Mouse (Mus musculus) limb, embryonic 13.5 days (tissue): ENCODE measurements around the gene Bpifc. TPM values are rescaled to one million over a fixed set of nuclear protein-coding genes. Genes with fewer than 3 reads are reported as not detected.

Experiments
- ATAC-seq: fragments of 200-750 bp; cut with Nextera tagmentation; 2 replicates; pipeline ENCODE4 v1.8.0; 2017; ENCODE audit warnings: low read depth, moderate number of reproducible peaks, moderate TSS enrichment; ENCODE audit not compliant: low FRiP score
- H3K27ac ChIP-seq: fragments of 300-500 bp; sonication (generic); 2 replicates; pipeline ENCODE4 v1.5.1; 2015; ENCODE audit warnings: inconsistent platforms, mild to moderate bottlenecking, moderate library complexity
- H3K27me3 ChIP-seq: fragments of 300-500 bp; sonication (generic); 2 replicates; pipeline ENCODE4 v1.6.1; 2015; ENCODE audit warnings: mild to moderate bottlenecking, inconsistent platforms
- H3K36me3 ChIP-seq: fragments of 300-500 bp; sonication (generic); 2 replicates; pipeline ENCODE4 v1.6.1; 2015; ENCODE audit warnings: inconsistent platforms, mild to moderate bottlenecking, moderate library complexity
- H3K4me1 ChIP-seq: fragments of 300-500 bp; sonication (generic); 2 replicates; pipeline ENCODE4 v1.6.1; 2015; ENCODE audit warnings: inconsistent platforms
- H3K4me2 ChIP-seq: fragments of 300-500 bp; sonication (generic); replicated peaks from 2 replicates; pipeline ENCODE4 v1.6.1; 2015; ENCODE audit warnings: inconsistent platforms, mild to moderate bottlenecking, moderate library complexity
- H3K4me3 ChIP-seq: fragments of 300-500 bp; sonication (generic); 2 replicates; pipeline ENCODE4 v1.5.1; 2015; ENCODE audit warnings: moderate library complexity, mild to moderate bottlenecking, inconsistent platforms
- H3K9ac ChIP-seq: fragments of 300-500 bp; sonication (generic); 2 replicates; pipeline ENCODE4 v1.6.1; 2015; ENCODE audit warnings: mild to moderate bottlenecking, inconsistent platforms
- H3K9me3 ChIP-seq: fragments of 300-500 bp; sonication (generic); 2 replicates; pipeline ENCODE4 v1.6.1; 2016; ENCODE audit warnings: inconsistent platforms
- WGBS: fragments of 180-500 bp; shearing (Covaris S2); methylation state at CpG from one replicate; pipeline ENCODE4 v1.1.7; 2015; 5-methylcytosine and 5-hydroxymethylcytosine counted together
- polyA plus RNA-seq: library from polyadenylated mRNA; unstranded; fragments of >200 nt; fragmentation: Nextera tagmentation; extraction: Ambion mirVana; gene quantifications from 2 replicates; pipeline ENCODE4 v1.2.1, GENCODE M21; 2015

Bpifc gene
- polyA plus RNA-seq, result 0.42 and 0.47 TPM in 2 replicates

GRCm38 (mm10) chr10:86011781-86012180 lies at the start of gene Bpifc:
Gene Bpifc (minus strand): TSS chr10:86011895.
- no peak within 1 kb of the TSS for H3K27ac ChIP-seq

DNA sequence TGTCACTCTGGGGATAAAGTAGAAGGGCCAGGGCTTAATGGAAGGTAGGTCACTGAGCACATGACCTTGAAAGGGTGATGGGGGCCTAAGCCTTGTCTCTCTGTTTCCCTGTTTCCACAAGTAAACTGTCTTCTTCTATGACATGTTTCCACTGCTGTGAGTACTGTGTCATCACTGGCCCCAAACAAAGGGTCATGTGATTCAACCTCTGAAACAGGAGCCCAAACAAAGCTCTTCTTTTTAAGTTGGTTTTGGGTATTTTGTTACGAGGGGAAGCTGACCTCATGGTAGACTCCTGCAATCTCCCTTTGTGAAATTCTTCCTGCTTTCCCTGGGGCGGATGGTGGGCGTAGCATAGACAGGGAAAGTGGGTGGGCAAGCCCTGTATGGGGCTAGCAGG lies 48.6 kb upstream of the Bpifc start:
- WGBS, result 72% methylated on average over 3 of the region's 3 CpGs
- peaks cover 17% of the 10 kb centered on the region; the same call in 1 of the 2 replicates for H3K9me3 ChIP-seq
- peaks cover 6% of the 10 kb centered on the region for H3K36me3 ChIP-seq
- no peak for ATAC-seq
- no peaks in the 10 kb centered on the region for H3K27me3 ChIP-seq
- H3K9ac ChIP-seq, result no peak overlapping the region
- H3K27ac ChIP-seq, result no peak overlapping the region
- H3K4me2 ChIP-seq, result no peak overlapping the region
- peaks cover 7% of the 10 kb centered on the region; the same call in 1 of the 2 replicates for H3K4me1 ChIP-seq
- no peak overlapping the region for H3K4me3 ChIP-seq

More at GRCm38 (mm10) chr10:86011781-86012180, at the start of gene Bpifc:
- H3K36me3 ChIP-seq, result no peaks in the 10 kb centered on the region
- no peaks in the 10 kb centered on the region; the same call in 1 of the 2 replicates for H3K27me3 ChIP-seq
- H3K4me1 ChIP-seq, result no peaks in the 10 kb centered on the region
- H3K9ac ChIP-seq, result no peak within 1 kb of the TSS
- no peak for ATAC-seq
- no peak within 1 kb of the TSS for H3K4me2 ChIP-seq
- 87% methylated on average over 2 of the region's 2 CpGs for WGBS
- no peak within 1 kb of the TSS for H3K4me3 ChIP-seq
- no peaks in the 10 kb centered on the region for H3K9me3 ChIP-seq

DNA sequence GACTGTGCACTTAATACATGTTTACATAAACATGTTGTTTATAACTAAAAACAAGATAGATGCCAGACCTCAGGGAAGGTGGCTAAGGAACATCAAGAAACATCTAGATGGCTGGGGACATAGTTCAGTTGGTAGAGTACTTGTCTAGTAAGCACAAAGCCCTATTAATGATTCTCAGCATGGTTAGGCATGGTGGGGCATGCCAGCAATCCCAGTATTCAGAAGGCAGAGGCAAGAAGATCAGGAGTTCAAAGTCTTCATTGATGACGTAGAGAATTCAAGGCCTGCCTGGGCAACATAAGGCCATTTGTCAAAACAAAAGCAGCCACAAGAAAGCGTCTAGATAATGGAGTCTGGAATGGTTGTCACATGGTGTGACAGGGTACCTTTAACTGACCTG lies 46.0 kb upstream of the Bpifc start:
- WGBS, result 64% methylated on average over 2 of the region's 2 CpGs
- no peak overlapping the region for H3K4me2 ChIP-seq
- H3K4me3 ChIP-seq, result no peak overlapping the region
- peaks cover 12% of the 10 kb centered on the region for H3K36me3 ChIP-seq
- H3K9me3 ChIP-seq, result peaks cover 17% of the 10 kb centered on the region; the same call in 1 of the 2 replicates
- peaks cover 4% of the 10 kb centered on the region; the same call in 1 of the 2 replicates for H3K4me1 ChIP-seq
- H3K27ac ChIP-seq, result no peak overlapping the region
- H3K9ac ChIP-seq, result no peak overlapping the region
- ATAC-seq, result no peak
- no peaks in the 10 kb centered on the region for H3K27me3 ChIP-seq

DNA sequence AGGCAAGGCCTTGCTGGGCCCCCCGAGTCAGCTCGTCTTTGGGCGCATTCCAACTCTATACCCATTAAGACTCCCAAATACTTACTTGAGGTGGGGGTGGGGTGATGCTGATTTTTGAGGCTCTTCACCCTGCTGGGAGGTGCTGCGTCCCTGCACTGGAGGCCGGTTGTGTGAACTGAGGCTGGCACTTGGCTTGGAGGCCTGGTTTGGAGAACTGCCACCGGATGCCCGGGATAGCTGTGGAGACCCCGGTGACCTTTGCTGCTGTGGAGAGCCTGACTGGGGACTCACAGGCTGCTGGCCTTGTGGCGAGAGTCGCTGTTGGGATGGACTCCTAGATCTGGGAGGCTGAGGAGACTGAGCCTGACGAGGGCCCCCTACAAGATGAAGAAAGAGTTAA lies 45.6 kb upstream of the Bpifc start:
- H3K9ac ChIP-seq, result no peak overlapping the region
- no peak for ATAC-seq
- 86% methylated on average over 11 of the region's 11 CpGs for WGBS
- no peaks in the 10 kb centered on the region for H3K27me3 ChIP-seq
- H3K4me2 ChIP-seq, result no peak overlapping the region
- H3K4me1 ChIP-seq, result peaks cover 4% of the 10 kb centered on the region; the same call in 1 of the 2 replicates
- H3K36me3 ChIP-seq, result peaks cover 12% of the 10 kb centered on the region
- no peak overlapping the region for H3K27ac ChIP-seq
- H3K9me3 ChIP-seq, result peaks cover 16% of the 10 kb centered on the region; the same call in 1 of the 2 replicates
- H3K4me3 ChIP-seq, result no peak overlapping the region

DNA sequence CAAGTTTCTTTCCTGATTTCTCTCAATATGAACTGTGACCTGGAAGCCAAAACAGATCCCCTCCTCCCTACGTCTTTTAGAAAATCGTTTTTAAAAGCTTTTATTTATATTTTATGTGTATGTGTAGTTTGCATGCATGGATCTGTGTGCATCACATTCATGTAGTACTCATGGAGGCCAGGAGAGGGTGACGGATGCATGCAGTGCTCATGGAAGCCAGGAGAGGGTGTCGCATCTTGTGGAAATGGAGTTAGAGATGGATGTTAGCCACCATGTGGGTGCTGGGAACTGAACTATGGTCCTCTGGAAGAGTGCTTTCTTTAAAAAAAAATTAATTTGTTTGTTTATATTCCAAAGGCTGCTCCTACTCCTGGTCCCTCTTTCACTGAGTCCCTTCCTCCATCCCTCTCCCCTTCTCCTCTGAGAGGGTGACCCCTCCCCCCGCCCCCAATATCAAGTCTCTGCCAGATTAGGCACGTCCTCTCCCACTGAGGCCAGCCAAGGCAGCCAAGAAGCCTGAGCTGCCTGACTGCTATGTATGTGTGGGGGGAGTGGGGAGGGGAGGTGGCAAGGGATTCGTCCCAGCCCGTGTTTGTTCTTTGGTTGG lies 44.7 kb upstream of the Bpifc start:
- WGBS, result 81% methylated on average over 8 of the region's 8 CpGs
- no peak overlapping the region for H3K4me3 ChIP-seq
- H3K9ac ChIP-seq, result no peak overlapping the region
- no peak overlapping the region for H3K4me2 ChIP-seq
- peaks cover 8% of the 10 kb centered on the region; the same call in 1 of the 2 replicates for H3K9me3 ChIP-seq
- no peaks in the 10 kb centered on the region for H3K27me3 ChIP-seq
- no peak for ATAC-seq
- H3K27ac ChIP-seq, result no peak overlapping the region
- peaks cover 4% of the 10 kb centered on the region; the same call in 1 of the 2 replicates for H3K4me1 ChIP-seq
- peaks cover 16% of the 10 kb centered on the region for H3K36me3 ChIP-seq

DNA sequence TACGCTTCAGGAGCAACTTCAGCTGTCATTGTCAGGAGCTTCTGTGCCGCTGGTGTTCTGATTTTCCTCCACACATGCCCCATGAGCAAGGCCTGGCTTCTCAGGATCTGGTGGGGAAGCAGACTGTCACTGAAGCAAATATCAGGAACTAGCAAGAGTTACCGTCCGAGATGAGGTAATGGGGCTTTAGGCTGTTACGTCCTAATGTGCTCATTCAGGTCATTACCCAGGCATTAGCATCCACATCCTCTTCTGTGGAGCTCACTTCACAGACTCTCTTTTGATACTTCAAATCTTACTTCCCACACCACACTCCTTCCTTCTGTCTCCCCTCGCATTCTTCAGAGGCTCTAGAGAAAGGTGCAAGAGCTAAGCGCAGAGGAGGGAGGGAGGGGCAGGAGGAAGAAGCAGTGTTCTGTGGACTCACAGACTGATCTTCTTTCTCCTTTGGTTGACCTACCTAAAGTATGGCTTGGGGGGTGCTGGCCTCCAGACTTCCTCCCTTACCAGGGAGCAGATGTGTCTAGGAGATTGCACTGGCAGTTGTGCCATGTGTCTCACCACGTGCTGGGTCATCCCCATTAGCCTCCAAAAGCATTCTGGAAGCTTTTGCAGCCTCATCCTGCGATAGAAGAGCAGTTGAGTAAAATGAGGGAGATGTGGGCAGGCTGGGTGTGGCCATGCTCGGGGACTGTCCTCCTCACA lies 41.3 kb upstream of the Bpifc start:
- Histone ChIP-seq H3K36me3 (peaks cover 29% of the 10 kb centered on the region), H3K4me3 (no peak overlapping the region), H3K9ac (no peak overlapping the region), H3K4me1 (no peaks in the 10 kb centered on the region), H3K4me2 (no peak overlapping the region), H3K9me3 (peaks cover 8% of the 10 kb centered on the region; the same call in 1 of the 2 replicates), H3K27ac (no peak overlapping the region), H3K27me3 (no peaks in the 10 kb centered on the region)
- ATAC-seq, result no peak
- WGBS, result 75% methylated on average over 10 of the region's 10 CpGs

DNA sequence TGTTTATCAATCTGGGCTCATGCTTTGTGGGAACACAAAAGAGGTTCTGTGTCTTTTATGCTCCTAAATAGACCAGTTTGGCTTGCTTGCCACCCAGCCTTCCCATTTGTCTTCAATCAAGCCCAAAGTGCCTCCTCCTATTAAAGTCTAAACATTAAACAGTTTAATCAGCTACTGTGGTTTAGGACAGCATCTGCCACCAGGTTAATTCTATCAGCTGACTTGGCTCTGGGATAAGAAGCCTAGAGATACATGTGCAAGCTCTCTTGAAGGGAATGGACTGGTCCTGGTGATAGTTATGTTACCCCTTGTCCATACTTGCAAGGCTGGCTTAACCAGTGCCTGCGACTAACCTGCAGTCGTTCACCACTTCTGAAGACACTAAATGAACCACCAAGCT lies 38.8 kb upstream of the Bpifc start:
- H3K9ac ChIP-seq, result no peak overlapping the region
- H3K27me3 ChIP-seq, result no peaks in the 10 kb centered on the region
- H3K4me1 ChIP-seq, result no peaks in the 10 kb centered on the region
- no peak overlapping the region for H3K4me3 ChIP-seq
- H3K9me3 ChIP-seq, result no peaks in the 10 kb centered on the region
- H3K4me2 ChIP-seq, result no peak overlapping the region
- 25% methylated on average over 2 of the region's 2 CpGs for WGBS
- no peak overlapping the region for H3K27ac ChIP-seq
- ATAC-seq, result no peak
- H3K36me3 ChIP-seq, result peaks cover 43% of the 10 kb centered on the region

GRCm38 (mm10) chr10:86047786-86048185 lies 36.1 kb upstream of the Bpifc start:
- H3K27me3 ChIP-seq, result no peaks in the 10 kb centered on the region
- no peak overlapping the region for H3K9ac ChIP-seq
- no peaks in the 10 kb centered on the region for H3K9me3 ChIP-seq
- H3K4me1 ChIP-seq, result no peaks in the 10 kb centered on the region
- no peak overlapping the region for H3K27ac ChIP-seq
- H3K36me3 ChIP-seq, result peaks cover 54% of the 10 kb centered on the region
- H3K4me3 ChIP-seq, result no peak overlapping the region
- no peak overlapping the region for H3K4me2 ChIP-seq
- 90% methylated on average over 9 of the region's 9 CpGs for WGBS
- ATAC-seq, result no peak

GRCm38 (mm10) chr10:86046371-86046770 lies 34.7 kb upstream of the Bpifc start:
- no peak for ATAC-seq
- Histone ChIP-seq H3K4me1 (no peaks in the 10 kb centered on the region), H3K27me3 (no peaks in the 10 kb centered on the region), H3K9ac (no peak overlapping the region), H3K9me3 (no peaks in the 10 kb centered on the region), H3K36me3 (peaks cover 57% of the 10 kb centered on the region), H3K4me2 (no peak overlapping the region), H3K27ac (no peak overlapping the region), H3K4me3 (no peak overlapping the region)
- 100% methylated on average over 1 of the region's 1 CpGs for WGBS

DNA sequence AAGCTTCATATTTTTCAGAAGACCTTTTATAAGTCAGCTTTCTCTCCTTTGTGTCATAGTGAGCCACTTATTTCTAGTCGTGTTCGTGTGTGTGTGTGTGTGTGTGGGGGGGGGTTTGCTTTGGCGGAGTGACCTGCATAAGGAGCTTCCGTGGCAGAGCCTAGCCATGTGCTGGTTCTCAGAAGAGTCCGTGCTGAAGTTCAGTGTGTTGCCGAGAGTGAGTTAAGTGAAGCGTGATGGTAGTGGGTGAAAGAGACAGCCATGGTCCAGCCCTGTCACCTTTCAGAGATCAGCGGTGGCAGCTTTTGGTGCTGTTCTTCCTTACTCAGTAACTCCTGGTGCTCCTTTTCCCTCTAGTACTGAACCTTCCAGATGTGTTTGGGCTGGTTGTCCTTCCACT lies 32.4 kb upstream of the Bpifc start:
- 78% methylated on average over 8 of the region's 8 CpGs for WGBS
- peaks cover 52% of the 10 kb centered on the region for H3K36me3 ChIP-seq

DNA sequence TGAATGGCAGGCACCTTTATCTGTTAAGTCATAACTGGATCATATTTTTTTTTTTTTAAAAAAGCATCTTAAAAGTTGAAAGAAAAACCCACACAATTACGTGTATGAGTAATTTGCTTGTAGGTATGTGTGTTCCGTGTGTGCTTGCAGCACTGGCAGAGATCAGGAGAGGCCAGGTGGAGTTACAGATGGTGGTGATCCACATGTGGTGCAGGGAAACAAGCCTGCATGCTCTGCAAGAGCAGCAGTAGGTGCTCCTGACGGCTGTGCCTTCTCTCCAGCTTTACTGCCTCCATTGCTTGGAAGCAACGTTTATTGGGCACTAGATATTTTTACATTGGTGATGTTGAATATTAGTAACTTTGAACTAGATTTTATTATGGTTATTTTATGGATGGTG lies 32.0 kb upstream of the Bpifc start:
- ATAC-seq, result no peak; the same call in 1 of the 2 replicates
- Histone ChIP-seq H3K27me3 (no peaks in the 10 kb centered on the region), H3K4me1 (no peaks in the 10 kb centered on the region), H3K9ac (no peak overlapping the region), H3K4me2 (no peak overlapping the region), H3K36me3 (peaks cover 56% of the 10 kb centered on the region), H3K9me3 (no peaks in the 10 kb centered on the region), H3K27ac (no peak overlapping the region), H3K4me3 (no peak overlapping the region)
- 58% methylated on average over 4 of the region's 4 CpGs for WGBS

More for the DNA sequence above, 32.4 kb upstream of the Bpifc start:
- no peaks in the 10 kb centered on the region for H3K4me1 ChIP-seq
- H3K4me2 ChIP-seq, result no peak overlapping the region
- no peak for ATAC-seq
- H3K27me3 ChIP-seq, result no peaks in the 10 kb centered on the region
- H3K9me3 ChIP-seq, result no peaks in the 10 kb centered on the region
- H3K4me3 ChIP-seq, result no peak overlapping the region
- no peak overlapping the region for H3K27ac ChIP-seq
- H3K9ac ChIP-seq, result no peak overlapping the region

DNA sequence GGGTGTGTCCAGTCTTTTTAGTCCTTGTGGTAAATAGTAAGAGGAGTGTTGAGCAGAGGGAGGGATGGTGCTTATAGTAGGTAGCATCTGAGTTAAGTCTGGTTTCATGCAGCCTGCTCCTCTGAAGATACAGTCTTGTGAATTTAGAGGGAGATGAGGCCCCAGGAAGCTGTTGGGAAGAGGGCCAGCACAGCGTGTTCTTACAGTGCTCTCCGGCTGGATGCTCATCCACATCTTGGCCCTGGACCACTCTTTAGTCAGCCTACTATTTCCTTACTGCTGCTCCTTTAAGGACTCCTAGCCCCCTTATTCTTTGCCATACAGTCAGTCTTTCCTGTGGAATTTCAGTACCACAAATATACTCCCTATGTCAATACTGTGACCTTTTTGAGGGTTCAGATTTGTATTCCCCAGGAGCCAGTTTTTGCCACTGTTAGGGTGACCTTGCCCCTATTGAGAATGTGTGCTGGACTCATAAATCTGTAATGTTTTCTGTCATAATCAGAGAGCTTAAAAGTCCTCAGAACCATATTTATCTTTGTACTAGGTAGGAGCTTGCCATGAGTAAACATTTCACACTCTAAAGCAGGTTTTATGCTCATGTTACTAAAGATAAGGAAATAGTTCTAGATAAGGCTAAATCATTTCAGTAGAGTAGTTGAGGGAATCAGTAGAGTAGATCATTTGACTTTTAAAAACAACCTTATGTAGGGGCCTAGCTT lies 22.5 kb upstream of the Bpifc start:
- Histone ChIP-seq H3K27ac (peak overlapping the region; percentile 44; the same call in 1 of the 2 replicates), H3K4me1 (peaks cover 25% of the 10 kb centered on the region)
- WGBS, result 94% methylated on average over 2 of the region's 2 CpGs

More for the DNA sequence above, 22.5 kb upstream of the Bpifc start:
- H3K9me3 ChIP-seq, result no peaks in the 10 kb centered on the region
- peaks cover 45% of the 10 kb centered on the region for H3K36me3 ChIP-seq
- H3K27me3 ChIP-seq, result no peaks in the 10 kb centered on the region
- H3K9ac ChIP-seq, result no peak overlapping the region
- no peak for ATAC-seq
- no peak overlapping the region for H3K4me3 ChIP-seq
- no peak overlapping the region for H3K4me2 ChIP-seq
